Mouse (Mus musculus): ENCODE measurements around the gene A2ml1. TPM values are rescaled to one million over a fixed set of nuclear protein-coding genes. Genes with fewer than 3 reads are reported as not detected.

A2ml1 gene
- polyA plus RNA-seq, 1 experiment: not detected

- Histone ChIP-seq H3K4me3 (ENCODE audit: insufficient read depth, low read depth, low read length) (no peak overlapping the region), H3K27ac (ENCODE audit: insufficient read depth, low read depth, low read length) (no peak overlapping the region), H3K4me1 (ENCODE audit: control insufficient read depth, insufficient read depth, low read length) (no peaks in the 10 kb centered on the region)
- WGBS: 74% methylated on average over 15 of the region's 15 CpGs
- TF ChIP-seq CTCF (IDR thresholded peaks at IDR 0.05; ENCODE audit: insufficient read depth, low read depth, low read length): no peak
- TF ChIP-seq POLR2A (IDR thresholded peaks at IDR 0.05; ENCODE audit: insufficient read depth, low read depth, low read length): no peak
These were observed 86.6 kb downstream of the A2ml1 start for GRCm38 (mm10) chr6:128494646-128495331.

DNA sequence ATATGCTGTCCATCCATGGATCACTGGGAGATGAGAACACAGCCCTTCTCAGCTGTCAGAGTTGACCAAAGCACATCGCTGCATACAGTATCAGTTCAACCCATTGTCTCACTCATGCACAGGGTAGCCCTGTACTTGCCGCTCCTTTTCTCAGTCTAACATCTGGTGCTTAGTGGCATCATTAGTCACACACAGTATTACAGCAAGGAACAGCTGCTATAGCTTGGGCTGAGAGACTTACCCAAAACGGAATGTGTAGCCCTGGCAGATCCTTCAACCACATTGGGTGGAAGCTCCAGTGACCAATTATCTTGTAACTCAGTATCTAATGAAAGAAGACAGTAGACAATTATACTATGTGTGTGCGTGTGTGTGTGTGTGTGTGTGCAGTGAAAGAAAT lies 89.5 kb downstream of the A2ml1 start:
- WGBS: 55% methylated on average over 4 of the region's 4 CpGs
- H3K4me3 ChIP-seq (ENCODE audit: insufficient read depth, low read depth, low read length): no peak overlapping the region
- H3K4me1 ChIP-seq (ENCODE audit: control insufficient read depth, insufficient read depth, low read length): no peaks in the 10 kb centered on the region
- TF ChIP-seq POLR2A (IDR thresholded peaks at IDR 0.05; ENCODE audit: insufficient read depth, low read depth, low read length) (no peak), CTCF (IDR thresholded peaks at IDR 0.05; ENCODE audit: insufficient read depth, low read depth, low read length) (no peak)
- H3K27ac ChIP-seq (ENCODE audit: insufficient read depth, low read depth, low read length): no peak overlapping the region

DNA sequence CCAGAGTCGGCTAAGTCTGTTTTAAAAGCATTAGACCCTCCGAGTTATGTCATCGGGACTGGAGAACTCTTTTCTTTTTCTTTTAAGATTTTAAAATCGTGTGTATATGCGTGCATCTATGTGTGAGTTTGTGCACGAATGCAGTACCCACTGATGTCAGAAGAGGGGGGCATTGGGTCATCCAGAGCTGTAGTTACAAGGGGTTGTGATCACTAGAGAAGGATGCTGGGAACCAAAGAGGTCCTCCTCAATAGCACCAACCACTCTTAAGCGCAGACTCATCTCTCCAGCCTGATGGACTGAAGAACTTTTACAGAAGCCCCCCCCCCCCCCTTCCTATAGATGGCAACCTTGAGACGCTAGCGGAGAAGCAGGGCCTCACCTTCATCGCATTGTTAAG lies 91.3 kb downstream of the A2ml1 start:
- Histone ChIP-seq H3K4me1 (ENCODE audit: control insufficient read depth, insufficient read depth, low read length) (no peaks in the 10 kb centered on the region), H3K4me3 (ENCODE audit: insufficient read depth, low read depth, low read length) (no peak overlapping the region), H3K27ac (ENCODE audit: insufficient read depth, low read depth, low read length) (no peak overlapping the region)
- WGBS: 95% methylated on average over 10 of the region's 10 CpGs
- TF ChIP-seq CTCF (IDR thresholded peaks at IDR 0.05; ENCODE audit: insufficient read depth, low read depth, low read length) (no peak), POLR2A (IDR thresholded peaks at IDR 0.05; ENCODE audit: insufficient read depth, low read depth, low read length) (no peak)

Other genes starting within 250 kb of the A2ml1 start
- gene Tulp3, start 225.8 kb downstream of the A2ml1 start, polyA plus RNA-seq (2012; ENCODE audit: insufficient read depth, insufficient read length, low replicate concordance, missing spikeins): not detected in 2 replicates
- gene Rhno1, start 218.7 kb downstream of the A2ml1 start, polyA plus RNA-seq (2012; ENCODE audit: insufficient read depth, insufficient read length, low replicate concordance, missing spikeins): not detected in 2 replicates
- gene Foxm1, start 218.6 kb downstream of the A2ml1 start, polyA plus RNA-seq (2012; ENCODE audit: insufficient read depth, insufficient read length, low replicate concordance, missing spikeins): not detected in 2 replicates
- not detected in 2 replicates for gene Tex52, start 206.2 kb downstream of the A2ml1 start, polyA plus RNA-seq (2012; ENCODE audit: insufficient read depth, insufficient read length, low replicate concordance, missing spikeins)
- gene Gm44596, start 206.1 kb downstream of the A2ml1 start, polyA plus RNA-seq (2012; ENCODE audit: insufficient read depth, insufficient read length, low replicate concordance, missing spikeins): not detected in 2 replicates
- not detected in 2 replicates for gene Nrip2, start 182.3 kb downstream of the A2ml1 start, polyA plus RNA-seq (2012; ENCODE audit: insufficient read depth, insufficient read length, low replicate concordance, missing spikeins)
- not detected in 2 replicates for gene Itfg2, start 156.7 kb downstream of the A2ml1 start, polyA plus RNA-seq (2012; ENCODE audit: insufficient read depth, insufficient read length, low replicate concordance, missing spikeins)
- not detected in 2 replicates for gene Fkbp4, start 142.9 kb downstream of the A2ml1 start, polyA plus RNA-seq (2012; ENCODE audit: insufficient read depth, insufficient read length, low replicate concordance, missing spikeins)
- not detected in 2 replicates for gene Pzp, start 54.9 kb downstream of the A2ml1 start, polyA plus RNA-seq (2012; ENCODE audit: insufficient read depth, insufficient read length, low replicate concordance, missing spikeins)
- not detected in 2 replicates for gene Klrb1a, start 41.9 kb upstream of the A2ml1 start, polyA plus RNA-seq (2012; ENCODE audit: insufficient read depth, insufficient read length, low replicate concordance, missing spikeins)
- not detected in 2 replicates for gene Clec2h, start 80.8 kb upstream of the A2ml1 start, polyA plus RNA-seq (2012; ENCODE audit: insufficient read depth, insufficient read length, low replicate concordance, missing spikeins)
- gene Klrb1, start 141.5 kb upstream of the A2ml1 start, polyA plus RNA-seq (2012; ENCODE audit: insufficient read depth, insufficient read length, low replicate concordance, missing spikeins): not detected in 2 replicates
- not detected in 2 replicates for gene Klrb1c, start 207.6 kb upstream of the A2ml1 start, polyA plus RNA-seq (2012; ENCODE audit: insufficient read depth, insufficient read length, low replicate concordance, missing spikeins)
- not detected in 2 replicates for gene Gm44511, start 244.7 kb upstream of the A2ml1 start, polyA plus RNA-seq (2012; ENCODE audit: insufficient read depth, insufficient read length, low replicate concordance, missing spikeins)
- gene Klrb1b, start 244.7 kb upstream of the A2ml1 start, polyA plus RNA-seq (2012; ENCODE audit: insufficient read depth, insufficient read length, low replicate concordance, missing spikeins): not detected in 2 replicates